Mouse (Mus musculus) kidney, embryonic 16.5 days (tissue): ENCODE measurements at regions not wholly inside any gene's neighbourhood (a gene's known extent, or its start where the extent isn't known, plus 50 kb on each side); places are given as distances from the start of the nearest gene placed in this dataset.
"Not testable (repeated sequence)": the region's sequence is repeated elsewhere in the genome, so short reads cannot be mapped to it uniquely, and the experiment has no call there.

ENCODE experiments used
- ATAC-seq: fragments of 200-750 bp; cut with Nextera tagmentation; 2 replicates; pipeline ENCODE4 v1.8.0; 2017; ENCODE audit warnings: moderate TSS enrichment; ENCODE audit not compliant: low FRiP score, low TSS enrichment
- H3K27ac ChIP-seq: fragments of 300-500 bp; sonication (generic); 2 replicates; pipeline ENCODE4 v1.5.1; 2014; ENCODE audit warnings: low read length
- H3K27me3 ChIP-seq: fragments of 300-500 bp; sonication (generic); 2 replicates; pipeline ENCODE4 v1.6.1; 2014; ENCODE audit warnings: low read length, control low read depth, mixed read lengths; ENCODE audit not compliant: insufficient read depth
- H3K36me3 ChIP-seq: fragments of 300-500 bp; sonication (generic); 2 replicates; pipeline ENCODE4 v1.6.1; 2014; ENCODE audit warnings: low read length, control low read depth, mixed read lengths; ENCODE audit not compliant: insufficient read depth
- H3K4me1 ChIP-seq: fragments of 300-500 bp; sonication (generic); 2 replicates; pipeline ENCODE4 v1.6.1; 2014; ENCODE audit warnings: low read length, control low read depth, mixed read lengths; ENCODE audit not compliant: insufficient read depth
- H3K4me2 ChIP-seq: fragments of 300-500 bp; sonication (generic); replicated peaks from 2 replicates; pipeline ENCODE4 v1.6.1; 2014; ENCODE audit warnings: low read depth, low read length
- H3K4me3 ChIP-seq: fragments of 300-500 bp; sonication (generic); 2 replicates; pipeline ENCODE4 v1.5.1; 2014; ENCODE audit warnings: mild to moderate bottlenecking, low read length
- H3K9ac ChIP-seq: fragments of 300-500 bp; sonication (generic); replicated peaks from 2 replicates; pipeline ENCODE4 v1.6.1; 2014; ENCODE audit warnings: low read length
- H3K9me3 ChIP-seq: fragments of 300-500 bp; sonication (generic); 2 replicates; pipeline ENCODE4 v1.6.1; 2016; ENCODE audit warnings: low read length, control low read depth
- WGBS: fragments of 180-500 bp; shearing (Covaris S2); extraction: QIAGEN DNeasy Blood & Tissue Kit; methylation state at CpG from one replicate; pipeline ENCODE4 v1.1.7; 2014; 5-methylcytosine and 5-hydroxymethylcytosine counted together

- Histone ChIP-seq H3K9ac (no peak overlapping the region), H3K9me3 (no peaks in the 10 kb centered on the region), H3K36me3 (no peaks in the 10 kb centered on the region), H3K4me2 (no peak overlapping the region), H3K27me3 (no peaks in the 10 kb centered on the region), H3K4me1 (no peaks in the 10 kb centered on the region), H3K4me3 (no peak overlapping the region), H3K27ac (no peak overlapping the region)
- ATAC-seq = no peak
Observed at GRCm38 (mm10) chr6:13006596-13006995, 63.0 kb upstream of the Tmem106b start.

GRCm38 (mm10) chr6:12994701-12995100, 74.9 kb upstream of the Tmem106b start:
- Histone ChIP-seq H3K4me1 (no peaks in the 10 kb centered on the region), H3K9me3 (no peaks in the 10 kb centered on the region), H3K36me3 (no peaks in the 10 kb centered on the region), H3K4me2 (no peak overlapping the region), H3K27me3 (no peaks in the 10 kb centered on the region), H3K27ac (no peak overlapping the region), H3K4me3 (no peak overlapping the region), H3K9ac (no peak overlapping the region)
- ATAC-seq = no peak
- 74% methylated on average over 2 of the region's 2 CpGs for WGBS

GRCm38 (mm10) chr6:12993772-12994171, 75.8 kb upstream of the Tmem106b start:
- 72% methylated on average over 2 of the region's 2 CpGs for WGBS
- no peak for ATAC-seq
- H3K9me3 ChIP-seq = no peaks in the 10 kb centered on the region
- H3K4me1 ChIP-seq = no peaks in the 10 kb centered on the region
- H3K9ac ChIP-seq = no peak overlapping the region
- H3K27ac ChIP-seq = no peak overlapping the region
- no peak overlapping the region for H3K4me2 ChIP-seq
- H3K36me3 ChIP-seq = no peaks in the 10 kb centered on the region
- no peaks in the 10 kb centered on the region for H3K27me3 ChIP-seq
- H3K4me3 ChIP-seq = no peak overlapping the region

GRCm38 (mm10) chr6:12977184-12977897, 92.2 kb upstream of the Tmem106b start:
- Histone ChIP-seq H3K27me3 (no peaks in the 10 kb centered on the region), H3K4me2 (no peak overlapping the region), H3K4me3 (no peak overlapping the region), H3K9me3 (no peaks in the 10 kb centered on the region), H3K36me3 (no peaks in the 10 kb centered on the region), H3K27ac (no peak overlapping the region), H3K9ac (no peak overlapping the region), H3K4me1 (no peaks in the 10 kb centered on the region)
- ATAC-seq = no peak
- 94% methylated on average over 1 of the region's 1 CpGs for WGBS

- H3K4me2 ChIP-seq = no peak overlapping the region
- no peak overlapping the region for H3K9ac ChIP-seq
- no peaks in the 10 kb centered on the region for H3K4me1 ChIP-seq
- H3K4me3 ChIP-seq = no peak overlapping the region
- no peaks in the 10 kb centered on the region for H3K9me3 ChIP-seq
- H3K36me3 ChIP-seq = no peaks in the 10 kb centered on the region
- H3K27me3 ChIP-seq = no peaks in the 10 kb centered on the region
- H3K27ac ChIP-seq = no peak overlapping the region
- WGBS = 54% methylated on average over 1 of the region's 1 CpGs
- ATAC-seq = no peak
Observed at GRCm38 (mm10) chr6:12971604-12972003, 98.0 kb upstream of the Tmem106b start.

- no peak overlapping the region for H3K4me3 ChIP-seq
- H3K4me1 ChIP-seq = no peaks in the 10 kb centered on the region
- H3K27me3 ChIP-seq = no peaks in the 10 kb centered on the region
- no peak for ATAC-seq
- H3K9me3 ChIP-seq = no peaks in the 10 kb centered on the region
- H3K9ac ChIP-seq = no peak overlapping the region
- H3K36me3 ChIP-seq = no peaks in the 10 kb centered on the region
- no peak overlapping the region for H3K27ac ChIP-seq
- WGBS = 72% methylated on average over 2 of the region's 2 CpGs
- no peak overlapping the region for H3K4me2 ChIP-seq
Observed at GRCm38 (mm10) chr6:12967291-12967690, 102.3 kb upstream of the Tmem106b start.

- H3K4me1 ChIP-seq = no peaks in the 10 kb centered on the region
- H3K4me2 ChIP-seq = no peak overlapping the region
- H3K27me3 ChIP-seq = no peaks in the 10 kb centered on the region
- no peak overlapping the region for H3K9ac ChIP-seq
- H3K4me3 ChIP-seq = no peak overlapping the region
- 61% methylated on average over 6 of the region's 6 CpGs for WGBS
- H3K27ac ChIP-seq = no peak overlapping the region
- H3K36me3 ChIP-seq = no peaks in the 10 kb centered on the region
- no peak for ATAC-seq
- no peaks in the 10 kb centered on the region for H3K9me3 ChIP-seq
Observed at GRCm38 (mm10) chr6:12957797-12958196, 111.8 kb upstream of the Tmem106b start.

GRCm38 (mm10) chr6:12911610-12912009, 157.9 kb upstream of the Tmem106b start:
- H3K27me3 ChIP-seq = no peaks in the 10 kb centered on the region
- 67% methylated on average over 3 of the region's 3 CpGs for WGBS
- H3K9ac ChIP-seq = no peak overlapping the region
- no peaks in the 10 kb centered on the region for H3K4me1 ChIP-seq
- no peak overlapping the region for H3K4me2 ChIP-seq
- no peak for ATAC-seq
- H3K36me3 ChIP-seq = no peaks in the 10 kb centered on the region
- H3K9me3 ChIP-seq = no peaks in the 10 kb centered on the region
- H3K4me3 ChIP-seq = no peak overlapping the region
- no peak overlapping the region for H3K27ac ChIP-seq

GRCm38 (mm10) chr6:12892929-12893328, 143.7 kb upstream of the Thsd7a start:
- ATAC-seq = peak; percentile 89
- Histone ChIP-seq H3K9ac (no peak overlapping the region), H3K27me3 (no peaks in the 10 kb centered on the region), H3K4me2 (no peak overlapping the region), H3K27ac (no peak overlapping the region), H3K4me3 (no peak overlapping the region), H3K9me3 (no peaks in the 10 kb centered on the region), H3K4me1 (no peaks in the 10 kb centered on the region), H3K36me3 (no peaks in the 10 kb centered on the region)
- 53% methylated on average over 5 of the region's 5 CpGs for WGBS

- not testable (repeated sequence) for H3K4me1 ChIP-seq, H3K4me3 ChIP-seq, H3K9ac ChIP-seq, H3K36me3 ChIP-seq, H3K4me2 ChIP-seq, H3K27ac ChIP-seq, ATAC-seq, H3K27me3 ChIP-seq, H3K9me3 ChIP-seq
- 74% methylated on average over 1 of the region's 1 CpGs for WGBS
Observed at GRCm38 (mm10) chr6:12876947-12877346, 127.7 kb upstream of the Thsd7a start.
